Mouse (Mus musculus) left cerebral cortex, postnatal 4 days (tissue): ENCODE measurements around the gene Zranb2. TPM values are rescaled to one million over a fixed set of nuclear protein-coding genes. Genes with fewer than 3 reads are reported as not detected.

ENCODE experiments used
- DNase-seq: peaks from one replicate; pipeline ENCODE4 v3.0.0-alpha.2; 2022
- intact Hi-C: fragments of 180-260 bp; cut with DNase I; formaldehyde crosslinking; loops from one replicate; pipeline ENCODE4 v1.15.1; 2025
- total RNA-seq, 2 experiments: library from RNA; stranded (reverse); gene quantifications; 2 replicates each; pipeline ENCODE4 v1.2.3; 2021

Zranb2 gene
- 100 to 1,000 TPM; 122 to 127 TPM for total RNA-seq

- intact Hi-C loops, result no loop called here
- DNase-seq, result peak; percentile 95
These were observed at the start of gene Zranb2 for GRCm38 (mm10) chr3:157533964-157534785. TSS of gene Zranb2 (plus strand) at chr3:157534160.

GRCm38 (mm10) chr3:157492043-157492442 is 41.9 kb upstream of the Zranb2 start:
- no peak for DNase-seq
- intact Hi-C loops, result no loop called here

GRCm38 (mm10) chr3:157502216-157502615 is 31.7 kb upstream of the Zranb2 start:
- intact Hi-C loops, result no loop called here
- no peak for DNase-seq

DNA sequence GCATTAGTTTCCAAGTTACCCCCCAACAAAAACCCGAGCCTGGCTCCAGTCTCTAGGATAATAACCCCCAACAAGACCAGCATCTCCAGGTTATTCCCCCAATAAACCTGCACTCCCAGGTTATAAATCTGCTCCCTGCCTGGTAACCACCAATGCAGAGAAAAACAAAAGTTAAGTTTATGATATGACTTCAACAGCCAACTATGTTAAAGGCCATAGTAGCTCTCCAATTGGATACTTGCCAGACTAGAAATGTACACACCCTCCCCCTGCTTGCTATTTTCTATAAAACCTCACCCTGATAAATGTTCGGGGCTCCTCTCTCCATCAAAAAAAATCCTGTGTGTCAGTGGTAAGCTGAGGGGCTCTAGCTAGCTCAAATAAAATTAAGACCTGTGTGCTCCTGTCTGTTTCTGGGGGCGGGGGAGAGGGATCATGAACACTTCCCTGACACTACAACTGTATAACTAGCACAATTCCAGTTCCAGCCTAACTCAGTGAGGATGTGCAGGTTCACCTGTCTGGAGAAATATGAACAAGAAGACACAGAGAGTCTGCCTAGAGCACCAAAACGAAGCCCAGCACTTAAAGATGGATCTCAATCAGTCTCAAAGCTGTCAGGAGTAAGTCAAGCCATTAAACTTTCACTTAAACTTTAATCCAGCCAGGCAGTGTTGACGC is 19.7 kb upstream of the Zranb2 start:
- intact Hi-C loops, result loop anchor here (10.0 kb wide), 1 partner anchor 279 kb away; no protein-coding TSS in a partner anchor

DNA sequence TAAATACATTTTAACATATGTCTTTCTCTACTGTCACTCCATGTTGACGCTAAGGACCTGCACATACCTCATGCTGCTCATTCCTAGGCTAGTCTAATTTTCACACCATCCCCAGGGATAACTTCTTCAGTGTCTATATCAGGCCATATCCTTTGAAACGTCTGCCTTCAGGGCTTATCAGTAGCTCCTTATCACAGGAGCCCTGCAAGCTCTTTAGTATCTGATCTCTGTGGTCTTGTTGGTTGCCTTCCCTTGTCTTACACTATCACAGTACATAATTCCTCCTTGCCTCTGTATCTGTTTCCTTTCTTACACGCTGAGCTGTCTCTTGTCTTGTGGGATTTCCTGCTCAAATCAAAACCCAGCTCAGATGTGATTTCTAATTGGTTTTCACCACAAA is 17.5 kb upstream of the Zranb2 start:
- no peak for DNase-seq
- intact Hi-C loops, result loop anchor here (5.0 to 10.0 kb wide), 2 partner anchors 282 to 954 kb away; partner anchors contain the start of gene Negr1

More for the DNA sequence above, 19.7 kb upstream of the Zranb2 start:
- DNase-seq, result no peak

DNA sequence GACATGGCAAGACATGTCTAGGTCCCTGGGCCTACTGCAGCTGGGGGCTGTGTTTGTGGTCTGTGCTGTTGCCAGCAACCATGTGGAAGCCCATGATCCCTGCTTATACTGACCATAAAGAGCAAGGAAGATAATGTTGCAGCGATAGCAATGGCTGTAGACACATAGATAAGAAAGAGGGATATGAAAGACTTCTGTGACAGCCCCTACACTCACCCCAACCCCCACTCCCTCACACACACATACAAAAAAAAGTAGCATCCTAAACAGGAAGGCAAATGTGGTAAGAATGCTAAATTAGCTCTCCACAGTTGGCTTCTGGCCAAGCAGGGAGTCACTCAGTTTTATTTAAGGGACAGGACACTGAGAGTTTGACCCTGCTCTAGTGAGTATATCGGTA is 16.0 kb upstream of the Zranb2 start:
- DNase-seq, result no peak
- intact Hi-C loops, result loop anchor here (5.0 to 10.0 kb wide), 2 partner anchors 283 to 956 kb away; partner anchors contain the start of gene Negr1

- peak; percentile 54 for DNase-seq
- intact Hi-C loops, result no loop called here
These were observed 13.5 kb upstream of the Zranb2 start for GRCm38 (mm10) chr3:157520433-157520832.

DNA sequence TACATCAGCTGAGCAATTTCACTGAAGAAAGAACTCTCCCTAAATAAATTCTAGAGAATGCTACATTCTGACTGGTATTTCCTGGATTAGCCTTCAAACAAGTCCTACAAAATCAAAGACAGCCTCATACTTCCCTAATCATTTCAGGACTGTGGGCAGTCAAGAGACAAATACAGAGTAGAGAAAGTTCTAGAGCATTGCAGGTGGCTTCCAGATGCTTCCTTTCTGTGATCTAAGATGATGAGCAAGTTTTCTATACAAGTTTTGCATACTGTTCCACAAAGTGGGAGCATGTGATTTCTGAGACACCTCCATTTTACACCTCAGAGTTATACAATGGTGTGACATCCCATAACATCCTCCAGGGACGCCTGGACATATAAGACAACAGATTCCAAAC is 10.1 kb upstream of the Zranb2 start:
- intact Hi-C loops, result no loop called here
- no peak for DNase-seq

GRCm38 (mm10) chr3:157531585-157531984 is 2.4 kb upstream of the Zranb2 start:
- no peak for DNase-seq
- intact Hi-C loops, result no loop called here

- no peak for DNase-seq
- intact Hi-C loops, result no loop called here
These were observed 941 bp downstream of the Zranb2 start for GRCm38 (mm10) chr3:157534786-157535415.

DNA sequence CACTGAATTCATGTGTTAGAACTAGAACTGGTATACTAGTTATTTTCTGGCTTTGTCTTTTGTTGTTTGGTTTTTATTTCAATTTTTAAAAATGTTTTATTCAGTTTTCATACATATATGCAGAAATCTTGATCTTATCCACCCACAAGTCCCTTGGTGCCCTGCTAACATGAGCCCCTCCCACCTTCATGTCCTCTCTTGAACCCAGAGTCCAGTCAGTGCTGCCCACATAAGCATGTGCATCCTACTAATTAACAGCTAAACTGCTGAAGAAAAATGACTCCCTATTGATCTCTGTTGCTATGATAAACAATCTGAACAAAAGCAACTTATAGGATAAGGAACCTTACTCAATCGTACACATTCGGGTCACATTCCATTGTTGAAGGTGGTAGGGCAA is 15.4 kb downstream of the Zranb2 start:
- no peak for DNase-seq
- intact Hi-C loops, result loop anchor here (5.0 kb wide), 1 partner anchor 463 kb away; no protein-coding TSS in a partner anchor

DNA sequence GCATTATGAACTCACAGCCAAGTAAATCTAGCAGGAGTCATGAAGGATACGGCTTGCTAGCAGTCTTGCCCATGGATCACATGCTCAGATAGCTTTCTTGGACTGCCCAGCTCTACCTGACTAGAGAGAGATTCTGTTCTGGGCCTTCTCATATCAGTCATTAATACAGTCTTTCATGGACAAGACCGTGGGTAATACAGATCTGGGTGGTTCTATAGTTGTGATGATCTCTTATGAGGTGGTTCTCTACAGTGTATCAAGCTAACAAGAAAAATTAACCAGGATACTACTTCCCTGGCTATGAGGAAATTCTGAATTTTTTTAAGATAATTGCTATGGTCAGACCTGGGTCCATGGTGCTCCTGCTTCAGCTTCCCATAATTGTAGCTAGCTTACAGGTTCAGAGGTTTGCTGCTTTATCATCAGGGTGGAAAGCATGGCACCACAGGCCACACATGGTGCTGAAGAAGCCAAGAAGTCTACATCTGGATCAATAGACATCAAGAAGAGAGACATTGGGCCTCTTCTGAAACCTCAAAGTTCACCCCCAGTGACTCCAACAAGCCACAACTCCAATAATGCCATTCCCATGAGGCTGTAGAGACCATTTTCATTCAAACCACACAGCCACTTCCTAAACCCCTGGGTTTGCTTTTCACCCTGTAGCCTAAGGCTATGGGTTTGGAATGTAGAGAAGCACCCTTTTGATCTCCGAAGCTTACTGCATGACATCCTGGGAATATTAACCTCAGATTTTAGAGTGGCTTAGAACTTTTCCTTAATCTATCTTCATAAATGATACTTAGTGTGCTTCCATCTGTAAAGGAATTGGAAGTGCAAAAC is 16.0 kb downstream of the Zranb2 start:
- DNase-seq, result no peak
- intact Hi-C loops, result loop anchor here (5.0 kb wide), 1 partner anchor 462 kb away; no protein-coding TSS in a partner anchor

- intact Hi-C loops, result loop anchor here (10.0 kb wide), 1 partner anchor 310 kb away; no protein-coding TSS in a partner anchor
- no peak for DNase-seq
These were observed 31.2 kb downstream of the Zranb2 start for GRCm38 (mm10) chr3:157565196-157565595.

DNA sequence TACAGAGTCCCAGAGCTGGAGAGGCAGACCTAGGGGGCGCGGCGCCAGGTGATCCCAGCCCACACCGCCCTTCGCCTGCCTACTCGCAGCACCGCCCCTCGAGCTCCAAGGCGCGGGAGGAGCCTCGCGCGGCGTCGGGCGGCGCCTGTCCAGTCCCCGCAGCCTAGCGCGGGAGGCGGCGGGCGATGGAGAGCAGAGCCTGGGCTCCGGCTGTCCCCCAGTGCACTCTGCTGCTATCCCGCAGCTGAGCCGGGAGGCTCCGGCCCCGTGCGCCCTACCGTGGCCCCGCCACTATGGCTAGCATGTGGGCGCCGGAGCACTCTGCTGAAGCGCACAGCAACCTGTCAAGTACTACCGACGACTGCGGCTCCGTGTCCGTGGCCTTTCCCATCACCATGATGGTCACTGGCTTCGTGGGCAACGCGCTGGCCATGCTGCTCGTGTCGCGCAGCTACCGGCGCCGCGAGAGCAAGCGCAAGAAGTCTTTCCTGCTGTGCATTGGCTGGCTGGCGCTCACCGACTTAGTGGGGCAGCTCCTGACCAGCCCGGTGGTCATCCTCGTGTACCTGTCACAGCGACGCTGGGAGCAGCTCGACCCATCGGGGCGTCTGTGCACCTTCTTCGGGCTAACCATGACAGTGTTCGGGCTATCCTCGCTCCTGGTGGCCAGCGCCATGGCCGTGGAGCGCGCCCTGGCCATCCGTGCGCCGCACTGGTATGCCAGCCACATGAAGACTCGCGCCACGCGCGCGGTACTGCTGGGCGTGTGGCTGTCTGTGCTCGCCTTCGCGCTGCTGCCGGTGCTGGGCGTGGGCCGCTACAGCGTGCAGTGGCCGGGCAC is 33.0 kb downstream of the Zranb2 start, which contains the start of gene Ptger3:
TSS of gene Ptger3 (plus strand) at position 168 of the 841 bp plus-strand sequence.
- DNase-seq, result peak; percentile 19
- intact Hi-C loops, result loop anchor here (2.0 to 10.0 kb wide), 2 partner anchors 150 to 308 kb away; no protein-coding TSS in a partner anchor

- no peak for DNase-seq
- intact Hi-C loops, result loop anchor here (2.0 to 10.0 kb wide), 2 partner anchors 149 to 307 kb away; no protein-coding TSS in a partner anchor
These were observed 33.7 kb downstream of the Zranb2 start for GRCm38 (mm10) chr3:157567566-157568132.

- no peak for DNase-seq
- intact Hi-C loops, result no loop called here
These were observed 38.1 kb downstream of the Zranb2 start for GRCm38 (mm10) chr3:157572011-157572410.

- no peak for DNase-seq
- intact Hi-C loops, result no loop called here
These were observed 41.7 kb downstream of the Zranb2 start for GRCm38 (mm10) chr3:157575441-157576342.

- DNase-seq, result no peak
- intact Hi-C loops, result no loop called here
These were observed 42.4 kb downstream of the Zranb2 start for GRCm38 (mm10) chr3:157576343-157576722.
